Mouse (Mus musculus): ENCODE measurements at regions not wholly inside any gene's neighbourhood (a gene's known extent, or its start where the extent isn't known, plus 50 kb on each side); places are given as distances from the start of the nearest gene placed in this dataset.

GRCm38 (mm10) chr5:146641931-146642330 lies 56.9 kb upstream of the Gpr12 start:
- in situ Hi-C loops (cut with MseI, MboI): no loop called here

- in situ Hi-C loops (cut with MseI, MboI): no loop called here
These were observed 51.8 kb upstream of the Gpr12 start for GRCm38 (mm10) chr5:146636859-146637258.
